Mouse (Mus musculus): Measurements from ENCODE around the gene Ubr7. TPM values are rescaled to one million over a fixed set of nuclear protein-coding genes. Genes with fewer than 3 reads are reported as not detected.
A peak's percentile ranks its signal among the peaks of the same experiment; 100 is the strongest.

Gene Ubr7
- 39.0 and 41.7 TPM in 2 replicates for polyA plus RNA-seq (2015; fragmentation: Nextera tagmentation; extraction: Ambion mirVana)

DNA sequence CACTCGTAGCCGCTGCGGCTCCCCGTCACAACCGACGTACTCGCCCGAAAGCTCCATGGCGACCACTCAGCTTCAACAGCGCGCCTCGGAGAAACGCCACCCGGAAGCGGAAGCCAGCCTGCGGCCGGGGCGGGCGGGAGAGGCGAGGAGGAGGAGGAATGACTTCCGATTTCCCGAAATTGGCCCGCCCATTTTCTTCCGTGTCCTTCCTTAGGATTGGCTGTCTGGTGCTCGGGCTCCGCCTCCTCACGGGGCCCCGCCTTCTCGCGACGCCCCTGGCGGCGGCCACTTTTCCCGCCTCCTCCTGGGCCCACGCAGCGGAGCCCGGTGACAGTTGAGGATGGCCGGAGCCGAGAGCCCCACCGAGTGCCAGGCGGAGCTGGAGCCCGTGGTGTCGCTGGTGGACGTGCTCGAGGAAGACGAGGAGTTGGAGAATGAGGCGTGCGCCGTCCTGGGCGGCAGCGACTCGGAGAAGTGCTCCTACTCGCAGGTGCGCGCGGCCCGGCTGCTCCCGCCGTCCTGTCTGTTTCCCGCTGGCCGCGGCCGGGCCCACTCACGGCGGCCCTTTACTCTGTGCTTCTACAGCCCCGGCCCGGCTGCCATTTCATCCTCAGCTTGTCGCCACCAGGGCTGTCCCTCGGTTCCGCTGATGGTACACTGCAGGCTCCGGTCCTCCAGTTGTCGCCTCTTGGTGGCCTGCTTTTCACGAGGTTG is at the start of gene Ubr7, which contains the start of the genes Gm28051 and Gon7:
Ubr7 (plus strand) TSS at position 279 of the 714 bp plus-strand sequence.
Gm28051 (minus strand) TSS at position 77 of the 714 bp plus-strand sequence.
Gon7 (minus strand) TSS at position 115 of the 714 bp plus-strand sequence.
- H3K4me1 ChIP-seq (replicated peaks) = peaks cover 35% of the 10 kb centered on the region
- under 1% methylated on average over 72 of the region's 73 CpGs for WGBS
- H3K27ac ChIP-seq = peak within 1 kb of the TSS; percentile 90
- H3K9me3 ChIP-seq = no peaks in the 10 kb centered on the region
- peak within 1 kb of the TSS; percentile 79 for H3K9ac ChIP-seq (replicated peaks)
- ATAC-seq = peak; percentile 96
- no peaks in the 10 kb centered on the region for H3K27me3 ChIP-seq
- peak within 1 kb of the TSS; percentile 80 for H3K4me2 ChIP-seq (replicated peaks)
- peak within 1 kb of the TSS; percentile 70 for H3K4me3 ChIP-seq (replicated peaks)
- H3K36me3 ChIP-seq = peaks cover 7% of the 10 kb centered on the region

DNA sequence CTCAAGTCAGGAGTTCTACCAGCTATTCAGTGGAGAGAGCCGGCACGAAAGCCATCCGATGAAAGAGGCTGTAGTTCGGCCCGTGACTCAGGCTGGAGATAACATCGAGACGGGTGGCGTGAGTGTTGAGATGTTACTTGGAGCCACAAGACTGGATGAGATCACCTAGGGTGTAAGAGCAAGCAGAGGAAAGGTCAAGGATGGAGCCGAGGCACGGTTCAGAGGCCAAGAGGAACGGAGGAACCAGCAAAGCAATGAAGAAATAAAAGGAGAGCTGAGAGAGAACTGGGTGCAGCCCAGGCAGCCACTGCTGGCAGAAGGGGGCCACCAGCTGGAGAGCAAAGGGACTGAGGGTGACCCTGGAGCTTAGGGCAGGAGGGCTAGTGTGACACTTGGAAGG is 49.5 kb upstream of the Ubr7 start:
- Histone ChIP-seq H3K4me3 (replicated peaks) (no peak overlapping the region), H3K27me3 (0 out of 2 replicates have a peak, but pooled peaks cover 6% of the 10 kb centered on the region), H3K27ac (no peak overlapping the region), H3K9ac (replicated peaks) (no peak overlapping the region; the same call in 1 of the 2 replicates), H3K9me3 (no peaks in the 10 kb centered on the region), H3K4me1 (replicated peaks) (peaks cover 23% of the 10 kb centered on the region), H3K4me2 (replicated peaks) (no peak overlapping the region), H3K36me3 (no peaks in the 10 kb centered on the region)
- ATAC-seq = no peak
- 69% methylated on average over 11 of the region's 11 CpGs for WGBS

DNA sequence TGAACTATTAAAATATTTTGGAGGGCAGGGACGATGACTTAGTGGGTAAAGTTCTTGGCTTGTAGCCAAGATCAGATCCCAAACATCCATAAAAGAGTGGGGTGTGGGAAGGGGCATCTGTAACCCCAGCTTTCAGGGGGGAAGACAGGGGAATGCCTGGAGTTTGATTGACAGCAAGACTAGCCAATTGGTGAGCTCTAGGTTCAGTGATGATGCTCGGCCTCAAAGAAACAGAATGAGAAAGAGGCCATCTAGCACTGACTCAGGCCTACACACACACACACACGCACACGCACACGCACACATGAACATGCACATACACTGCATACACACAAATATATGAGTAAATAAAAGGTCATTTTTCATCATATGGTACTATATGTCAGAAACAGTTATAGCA is 47.9 kb upstream of the Ubr7 start:
- 0 out of 2 replicates have a peak, but pooled peaks cover 6% of the 10 kb centered on the region for H3K27me3 ChIP-seq
- H3K36me3 ChIP-seq = no peaks in the 10 kb centered on the region
- H3K4me3 ChIP-seq (replicated peaks) = no peak overlapping the region
- H3K9me3 ChIP-seq = no peaks in the 10 kb centered on the region
- 97% methylated on average over 5 of the region's 5 CpGs for WGBS
- no peak overlapping the region for H3K27ac ChIP-seq
- H3K9ac ChIP-seq (replicated peaks) = no peak overlapping the region
- H3K4me1 ChIP-seq (replicated peaks) = peaks cover 12% of the 10 kb centered on the region
- ATAC-seq = no peak
- H3K4me2 ChIP-seq (replicated peaks) = no peak overlapping the region

DNA sequence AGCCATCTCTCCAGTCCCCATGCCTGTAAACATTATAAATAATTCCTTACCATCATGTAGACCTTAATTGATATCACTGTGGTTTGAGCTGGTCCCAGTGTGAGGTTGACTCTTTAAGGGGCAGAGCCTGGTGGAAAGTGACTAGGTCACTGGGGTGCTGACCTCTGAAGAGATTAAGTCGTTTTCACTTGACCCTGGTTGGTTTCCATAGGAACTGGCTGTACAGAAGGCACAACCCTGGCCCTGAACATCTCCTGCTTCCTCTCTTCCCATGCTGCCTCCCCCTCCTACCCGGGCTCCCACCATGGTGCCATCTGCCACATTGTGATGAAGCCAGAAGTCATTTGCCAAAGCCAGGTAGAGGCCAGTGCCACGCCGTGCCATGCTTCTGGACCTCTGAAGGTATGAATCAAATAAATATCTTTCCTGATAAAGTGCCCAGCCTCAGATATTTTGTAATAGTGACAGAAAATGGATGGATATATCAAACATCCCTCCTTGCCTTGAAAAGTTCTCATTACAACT is 46.9 kb upstream of the Ubr7 start:
- Histone ChIP-seq H3K27ac (no peak overlapping the region), H3K36me3 (no peaks in the 10 kb centered on the region), H3K9ac (replicated peaks) (no peak overlapping the region), H3K27me3 (0 out of 2 replicates have a peak, but pooled peaks cover 6% of the 10 kb centered on the region), H3K9me3 (no peaks in the 10 kb centered on the region), H3K4me1 (replicated peaks) (peaks cover 3% of the 10 kb centered on the region), H3K4me2 (replicated peaks) (no peak overlapping the region), H3K4me3 (replicated peaks) (no peak overlapping the region)
- no peak for ATAC-seq
- 42% methylated on average over 4 of the region's 4 CpGs for WGBS

DNA sequence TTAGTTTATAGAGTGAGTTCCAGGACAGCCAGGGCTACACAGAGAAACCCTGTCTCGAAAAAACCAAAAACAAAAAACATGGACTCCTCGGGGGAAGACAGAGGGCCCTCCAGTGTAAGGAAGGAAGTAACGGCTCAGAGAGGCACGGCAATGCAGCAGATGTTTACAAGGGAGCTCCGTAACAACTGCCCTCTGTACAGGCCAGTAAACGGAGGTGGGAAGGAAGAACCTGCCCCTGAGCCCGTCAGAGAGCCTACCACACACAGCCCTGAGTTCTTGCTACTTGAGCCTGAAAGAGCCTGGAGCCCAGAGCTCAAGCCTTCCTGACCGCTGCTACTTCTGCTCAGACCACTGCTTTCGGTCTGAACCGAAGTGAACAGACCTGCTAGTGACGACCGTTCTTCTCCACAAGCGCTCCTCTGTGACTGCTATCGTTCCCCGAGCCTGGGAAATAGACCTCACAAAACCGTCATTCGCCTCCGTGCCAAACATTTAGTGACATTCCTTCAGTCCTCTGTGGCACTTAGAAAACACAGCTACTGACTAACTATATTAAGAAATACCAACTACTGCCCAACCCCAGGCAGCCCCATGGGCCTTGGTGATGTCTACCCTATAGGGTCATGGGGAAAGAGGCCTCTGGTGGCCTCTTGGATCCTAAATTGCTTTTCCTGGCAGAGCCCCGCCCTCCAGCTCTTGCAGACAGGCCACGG is 44.5 kb upstream of the Ubr7 start:
- Histone ChIP-seq H3K27ac (no peak overlapping the region), H3K9ac (replicated peaks) (no peak overlapping the region), H3K4me1 (replicated peaks) (no peaks in the 10 kb centered on the region), H3K27me3 (no peaks in the 10 kb centered on the region), H3K4me2 (replicated peaks) (no peak overlapping the region), H3K36me3 (no peaks in the 10 kb centered on the region), H3K4me3 (replicated peaks) (no peak overlapping the region), H3K9me3 (no peaks in the 10 kb centered on the region)
- WGBS = 80% methylated on average over 20 of the region's 20 CpGs
- no peak for ATAC-seq

DNA sequence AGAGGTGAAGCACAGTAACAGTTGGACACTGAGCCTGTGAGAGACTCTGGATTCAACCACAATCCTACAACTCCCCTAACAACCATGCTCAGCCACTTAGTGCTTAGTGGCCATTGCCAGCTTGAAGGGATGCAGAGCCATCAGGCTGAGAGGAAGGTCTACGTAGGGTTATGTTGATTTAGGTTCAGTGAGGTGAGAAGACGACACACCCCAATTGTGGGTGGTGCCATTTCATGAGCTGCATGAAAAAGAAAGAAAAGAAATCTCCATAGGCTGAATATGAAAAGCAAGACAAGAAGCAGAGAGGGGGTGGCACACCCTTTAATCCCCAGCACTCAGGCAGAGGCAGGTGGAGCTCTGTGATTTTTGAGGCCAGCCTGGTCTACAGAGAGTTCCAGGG is 43.7 kb upstream of the Ubr7 start:
- 79% methylated on average over 2 of the region's 2 CpGs for WGBS
- Histone ChIP-seq H3K4me3 (replicated peaks) (no peak overlapping the region), H3K4me2 (replicated peaks) (no peak overlapping the region), H3K27me3 (no peaks in the 10 kb centered on the region), H3K9ac (replicated peaks) (no peak overlapping the region), H3K4me1 (replicated peaks) (no peaks in the 10 kb centered on the region), H3K36me3 (no peaks in the 10 kb centered on the region), H3K9me3 (no peaks in the 10 kb centered on the region), H3K27ac (no peak overlapping the region)
- no peak for ATAC-seq

DNA sequence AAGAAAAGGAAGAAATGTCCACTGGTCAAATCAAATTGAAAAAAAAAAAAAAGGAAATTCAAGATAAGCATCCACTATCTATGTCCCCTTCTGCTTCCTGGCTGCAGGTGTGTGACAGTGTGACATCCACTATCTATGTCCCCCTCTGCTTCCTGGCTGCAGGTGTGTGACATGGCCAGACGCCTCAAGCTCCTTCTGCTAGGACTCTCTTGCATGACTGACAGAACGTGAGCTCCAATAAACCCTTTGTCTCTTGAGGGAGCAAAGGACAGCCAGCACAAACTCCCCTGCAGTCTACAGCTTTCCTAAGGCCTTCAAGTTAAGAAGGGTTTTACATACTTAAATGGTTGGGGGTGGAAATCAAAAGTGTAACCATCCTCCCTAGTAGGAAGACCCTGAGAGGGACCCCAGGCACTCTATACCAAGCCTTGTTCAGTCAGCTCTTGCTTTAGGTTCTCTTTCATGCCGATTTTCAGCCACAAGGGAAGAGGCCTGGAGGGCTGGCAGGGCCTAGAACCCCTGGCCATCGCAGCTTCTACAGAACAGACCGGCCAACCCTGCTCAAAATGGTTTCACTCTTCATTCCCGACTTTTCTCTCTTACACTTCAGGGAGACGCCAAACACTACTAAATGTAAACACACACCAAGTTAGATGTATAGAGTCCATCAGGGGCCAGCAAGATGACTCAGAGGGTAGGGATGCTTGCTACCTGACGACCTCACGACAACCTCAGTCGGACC is 42.9 kb upstream of the Ubr7 start:
- Histone ChIP-seq H3K9ac (replicated peaks) (no peak overlapping the region), H3K4me1 (replicated peaks) (no peaks in the 10 kb centered on the region), H3K4me2 (replicated peaks) (no peak overlapping the region), H3K4me3 (replicated peaks) (no peak overlapping the region), H3K27me3 (no peaks in the 10 kb centered on the region), H3K36me3 (no peaks in the 10 kb centered on the region), H3K27ac (no peak overlapping the region), H3K9me3 (no peaks in the 10 kb centered on the region)
- no peak for ATAC-seq
- 81% methylated on average over 10 of the region's 10 CpGs for WGBS

DNA sequence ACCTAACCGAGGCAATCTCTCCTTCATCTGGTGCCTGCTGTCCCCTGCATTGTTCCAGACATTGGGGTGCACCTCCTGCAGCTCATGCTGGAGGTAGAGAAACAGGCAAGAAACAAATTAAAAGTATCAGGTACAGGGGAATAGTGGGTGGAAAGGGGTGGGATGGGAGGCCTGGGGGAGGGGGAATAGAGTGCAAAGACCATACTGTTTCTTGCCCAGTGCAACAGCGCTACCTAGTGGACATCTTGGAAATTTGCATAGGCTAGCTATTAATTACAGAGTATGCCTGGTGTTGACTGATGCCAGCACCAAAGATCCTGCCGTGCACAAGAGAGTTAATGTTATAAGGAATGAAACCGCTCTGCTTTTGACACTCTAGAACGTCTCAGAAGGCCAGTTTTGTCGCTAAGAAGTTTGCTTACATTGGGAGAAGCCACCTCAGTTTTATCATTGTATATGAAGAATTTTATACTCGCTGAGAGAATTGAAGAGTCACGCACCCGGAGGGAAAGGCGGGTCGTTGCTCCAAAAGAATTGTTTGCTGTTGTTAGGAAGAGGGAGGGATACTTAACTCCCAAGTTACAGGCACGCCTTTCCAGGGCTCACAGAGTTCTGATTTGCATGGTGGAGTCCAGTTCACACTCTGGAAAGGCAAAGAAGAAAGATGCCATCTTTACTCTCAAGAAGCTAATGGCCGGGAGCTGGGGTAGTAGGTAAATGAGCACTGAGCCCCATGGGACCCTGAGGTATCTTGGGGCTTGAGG is 38.0 kb upstream of the Ubr7 start:
- no peaks in the 10 kb centered on the region for H3K36me3 ChIP-seq
- peak; percentile 83 for ATAC-seq
- no peak overlapping the region; the same call in 1 of the 2 replicates for H3K4me3 ChIP-seq (replicated peaks)
- 30% methylated on average over 13 of the region's 13 CpGs for WGBS
- no peaks in the 10 kb centered on the region for H3K27me3 ChIP-seq
- no peak overlapping the region for H3K27ac ChIP-seq
- H3K4me2 ChIP-seq (replicated peaks) = peak overlapping the region; percentile 18; the same call in 1 of the 2 replicates
- H3K9ac ChIP-seq (replicated peaks) = no peak overlapping the region
- H3K9me3 ChIP-seq = no peaks in the 10 kb centered on the region
- H3K4me1 ChIP-seq (replicated peaks) = no peaks in the 10 kb centered on the region

DNA sequence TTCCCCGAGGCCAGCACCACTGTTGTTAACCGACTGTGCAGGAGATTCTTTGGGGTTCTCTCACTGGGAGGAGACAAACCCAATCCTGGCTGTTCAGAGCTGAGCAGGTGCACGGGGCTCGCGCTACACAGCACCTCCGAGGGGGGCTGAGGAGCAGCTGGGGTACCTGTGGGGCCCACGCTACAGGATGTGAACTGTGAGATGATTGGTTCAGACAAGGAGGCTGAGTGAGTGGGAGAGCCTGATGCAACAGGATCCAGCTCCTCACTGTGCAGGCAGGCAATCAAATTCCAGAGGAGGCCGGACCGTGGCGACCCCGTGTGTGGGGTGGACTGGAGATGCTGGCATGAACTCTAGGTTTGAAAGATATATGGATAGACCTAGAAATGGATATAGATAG is 35.3 kb upstream of the Ubr7 start:
- H3K9ac ChIP-seq (replicated peaks) = no peak overlapping the region
- H3K4me3 ChIP-seq (replicated peaks) = no peak overlapping the region
- no peaks in the 10 kb centered on the region for H3K36me3 ChIP-seq
- no peaks in the 10 kb centered on the region for H3K27me3 ChIP-seq
- 63% methylated on average over 11 of the region's 11 CpGs for WGBS
- ATAC-seq = peak; percentile 32; the same call in 1 of the 2 replicates
- no peaks in the 10 kb centered on the region for H3K9me3 ChIP-seq
- no peak overlapping the region for H3K4me2 ChIP-seq (replicated peaks)
- no peak overlapping the region for H3K27ac ChIP-seq
- H3K4me1 ChIP-seq (replicated peaks) = no peaks in the 10 kb centered on the region

DNA sequence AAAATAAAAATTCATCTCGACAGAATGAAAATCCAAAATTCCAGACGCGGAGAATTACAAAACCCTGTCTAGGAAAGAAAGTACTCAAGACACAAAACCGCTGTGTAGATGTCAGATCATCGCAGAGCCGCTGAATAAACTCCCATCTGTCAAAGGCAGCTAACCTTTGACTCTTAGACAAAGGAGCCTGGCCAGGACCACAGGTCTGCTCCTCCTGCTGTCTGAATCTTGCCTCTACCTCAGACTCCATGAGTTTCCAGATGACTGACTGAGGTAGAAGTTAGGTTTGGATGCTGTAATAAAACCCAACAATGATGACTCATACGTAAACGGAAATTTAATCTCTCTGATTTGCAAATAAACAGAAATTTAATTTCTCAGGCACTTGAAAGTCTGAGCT is 34.8 kb upstream of the Ubr7 start:
- Histone ChIP-seq H3K27me3 (no peaks in the 10 kb centered on the region), H3K4me2 (replicated peaks) (no peak overlapping the region), H3K4me3 (replicated peaks) (no peak overlapping the region), H3K9ac (replicated peaks) (no peak overlapping the region), H3K9me3 (no peaks in the 10 kb centered on the region), H3K27ac (no peak overlapping the region), H3K4me1 (replicated peaks) (no peaks in the 10 kb centered on the region), H3K36me3 (no peaks in the 10 kb centered on the region)
- 58% methylated on average over 8 of the region's 8 CpGs for WGBS
- ATAC-seq = no peak

DNA sequence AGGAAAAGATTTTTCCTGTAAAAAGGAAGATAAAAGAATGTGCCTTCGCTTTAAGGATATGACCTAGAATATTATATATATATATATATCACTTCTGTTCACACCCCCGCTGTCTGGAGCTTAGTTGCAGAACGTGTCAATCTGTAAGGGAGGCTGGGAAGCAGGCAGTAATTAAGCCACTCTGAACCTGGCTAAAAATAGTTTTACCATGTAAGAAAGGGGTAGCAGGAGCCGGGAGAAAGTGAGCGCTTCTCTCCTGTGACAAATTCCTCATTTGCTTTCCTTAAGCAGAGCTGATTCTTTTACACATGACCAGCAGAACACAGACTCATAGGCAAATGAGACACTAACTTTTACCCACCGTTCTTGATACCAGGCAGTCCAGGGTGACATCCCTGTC is 33.9 kb upstream of the Ubr7 start:
- Histone ChIP-seq H3K4me1 (replicated peaks) (no peaks in the 10 kb centered on the region), H3K27me3 (no peaks in the 10 kb centered on the region), H3K27ac (no peak overlapping the region), H3K4me2 (replicated peaks) (no peak overlapping the region), H3K36me3 (no peaks in the 10 kb centered on the region), H3K9me3 (no peaks in the 10 kb centered on the region), H3K9ac (replicated peaks) (no peak overlapping the region), H3K4me3 (replicated peaks) (no peak overlapping the region)
- 88% methylated on average over 6 of the region's 6 CpGs for whole genome bisulfite sequencing
- no peak for ATAC-seq

Measured in midbrain, embryonic 13.5 days (tissue).